Mouse (Mus musculus) liver, embryonic 15.5 days (tissue): ENCODE measurements around the gene Peli2. TPM values are rescaled to one million over a fixed set of nuclear protein-coding genes. Genes with fewer than 3 reads are reported as not detected.

Experiments used
- ATAC-seq: fragments of 200-750 bp; cut with Nextera tagmentation; 2 replicates; pipeline ENCODE4 v1.8.0; 2017; ENCODE audit warnings: moderate number of reproducible peaks, mild to moderate bottlenecking, moderate library complexity; ENCODE audit not compliant: insufficient read depth
- H3K27ac ChIP-seq: fragments of 300-500 bp; sonication (generic); replicated peaks from 2 replicates; pipeline ENCODE4 v1.5.1; 2015; ENCODE audit warnings: mild to moderate bottlenecking, inconsistent platforms
- H3K27me3 ChIP-seq: fragments of 300-500 bp; sonication (generic); 2 replicates; pipeline ENCODE4 v1.6.1; 2015; ENCODE audit warnings: mild to moderate bottlenecking, inconsistent platforms
- H3K36me3 ChIP-seq: fragments of 300-500 bp; sonication (generic); replicated peaks from 2 replicates; pipeline ENCODE4 v1.6.1; 2015; ENCODE audit warnings: moderate library complexity, mild to moderate bottlenecking, inconsistent platforms
- H3K4me1 ChIP-seq: fragments of 300-500 bp; sonication (generic); replicated peaks from 2 replicates; pipeline ENCODE4 v1.6.1; 2015; ENCODE audit warnings: inconsistent platforms
- H3K4me2 ChIP-seq: fragments of 300-500 bp; sonication (generic); 2 replicates; pipeline ENCODE4 v1.6.1; 2015; ENCODE audit warnings: moderate library complexity, mild to moderate bottlenecking, inconsistent platforms
- H3K4me3 ChIP-seq: fragments of 300-500 bp; sonication (generic); replicated peaks from 2 replicates; pipeline ENCODE4 v1.5.1; 2015; ENCODE audit warnings: mild to moderate bottlenecking, inconsistent platforms
- H3K9ac ChIP-seq: fragments of 300-500 bp; sonication (generic); 2 replicates; pipeline ENCODE4 v1.6.1; 2015; ENCODE audit warnings: moderate library complexity, mild to moderate bottlenecking, inconsistent platforms
- H3K9me3 ChIP-seq: fragments of 300-500 bp; sonication (generic); replicated peaks from 2 replicates; pipeline ENCODE4 v1.6.1; 2016; ENCODE audit warnings: inconsistent platforms
- WGBS: fragments of 180-500 bp; shearing (Covaris S2); methylation state at CpG from one replicate; pipeline ENCODE4 v1.1.7; 2015; ENCODE audit warnings: mixed read lengths; ENCODE audit not compliant: insufficient replicate concordance; 5-methylcytosine and 5-hydroxymethylcytosine counted together
- polyA plus RNA-seq: library from polyadenylated mRNA; unstranded; fragments of >200 nt; fragmentation: Nextera tagmentation; extraction: Ambion mirVana; gene quantifications from 2 replicates; pipeline ENCODE4 v1.2.1, GENCODE M21; 2015

Gene Peli2
- polyA plus RNA-seq, 1 experiment from 2014 or later = 1.1 TPM

DNA sequence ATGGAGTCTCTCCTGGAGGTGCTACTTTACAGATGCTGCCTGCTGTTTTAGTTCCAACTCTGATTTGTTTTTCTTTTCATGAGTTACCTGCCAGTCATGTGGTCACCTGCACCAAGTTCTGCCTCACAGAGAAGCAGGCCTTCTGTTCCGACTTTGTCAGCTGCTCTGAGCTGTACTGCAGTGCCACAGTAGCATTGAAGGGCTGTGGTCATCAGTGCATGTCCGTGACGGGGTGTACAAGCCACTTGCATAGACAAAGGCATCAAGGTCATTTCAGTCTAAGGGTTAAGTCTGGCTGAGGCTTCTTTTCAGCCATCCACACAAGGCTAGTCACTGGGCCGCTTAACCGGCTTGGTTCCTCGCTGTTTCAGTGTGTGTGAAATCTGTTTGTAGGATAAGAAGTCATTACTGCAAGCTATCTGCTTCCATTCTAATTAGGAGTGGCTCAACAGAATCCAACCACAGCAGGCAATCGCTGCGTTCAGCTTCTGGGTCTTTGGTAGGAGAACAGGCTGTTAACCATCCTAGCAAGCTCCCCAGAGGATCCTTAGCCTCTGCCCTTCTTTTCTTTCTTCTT is 7.1 kb downstream of the Peli2 start:
- WGBS = 59% methylated on average over 8 of the region's 8 CpGs
- ATAC-seq = no peak
- Histone ChIP-seq H3K4me2 (no peak overlapping the region), H3K27ac (no peak overlapping the region), H3K9ac (no peak overlapping the region), H3K9me3 (no peaks in the 10 kb centered on the region), H3K4me1 (peaks cover 22% of the 10 kb centered on the region), H3K4me3 (no peak overlapping the region), H3K36me3 (no peaks in the 10 kb centered on the region), H3K27me3 (peaks cover 10% of the 10 kb centered on the region)

DNA sequence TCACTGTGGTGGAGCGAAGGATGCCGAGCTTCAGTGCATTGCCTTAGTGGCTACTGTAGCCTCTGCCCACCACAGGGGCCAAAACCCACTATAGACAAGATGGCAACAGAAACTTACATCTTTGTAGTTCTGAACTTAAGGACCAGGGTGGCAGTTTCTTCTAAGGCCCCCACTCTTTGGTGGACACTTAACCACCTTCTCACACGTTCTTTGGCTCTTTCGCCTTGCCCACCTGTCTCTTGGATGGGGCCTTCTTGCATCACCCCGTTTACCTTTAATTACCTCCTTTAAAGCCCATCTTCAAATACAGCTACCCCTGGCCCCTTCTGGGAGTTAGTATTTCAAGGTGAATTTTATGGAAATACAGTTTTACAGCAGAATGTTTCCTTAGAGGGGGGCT is 8.1 kb downstream of the Peli2 start:
- Histone ChIP-seq H3K4me3 (no peak overlapping the region), H3K4me1 (peaks cover 27% of the 10 kb centered on the region), H3K9me3 (no peaks in the 10 kb centered on the region), H3K27ac (no peak overlapping the region), H3K4me2 (no peak overlapping the region), H3K36me3 (no peaks in the 10 kb centered on the region), H3K9ac (no peak overlapping the region), H3K27me3 (no peaks in the 10 kb centered on the region)
- WGBS = 75% methylated on average over 5 of the region's 5 CpGs
- no peak for ATAC-seq

DNA sequence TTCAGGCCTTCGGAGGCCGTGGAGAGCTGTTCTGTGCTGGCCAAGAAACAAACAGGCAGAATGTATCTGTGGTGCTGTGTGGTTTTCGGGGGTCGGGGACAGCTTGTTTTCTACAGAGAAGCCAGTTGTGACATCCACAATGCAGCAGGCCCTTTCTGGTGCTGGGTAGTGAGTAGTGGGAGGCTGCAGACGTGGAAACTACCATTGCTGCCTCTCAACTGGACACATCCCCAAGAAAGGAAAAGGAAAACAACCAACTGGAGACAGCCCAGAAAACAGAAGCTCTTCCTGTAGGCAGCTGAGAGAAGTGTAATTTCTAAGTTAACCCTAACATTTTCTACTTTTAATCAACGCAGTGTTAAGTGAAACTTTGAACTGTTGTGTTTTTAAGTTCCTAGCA is 9.4 kb downstream of the Peli2 start:
- 49% methylated on average over 6 of the region's 6 CpGs for WGBS
- Histone ChIP-seq H3K4me3 (no peak overlapping the region), H3K4me2 (no peak overlapping the region), H3K9me3 (no peaks in the 10 kb centered on the region), H3K36me3 (no peaks in the 10 kb centered on the region), H3K9ac (no peak overlapping the region), H3K4me1 (peaks cover 33% of the 10 kb centered on the region), H3K27me3 (no peaks in the 10 kb centered on the region), H3K27ac (no peak overlapping the region)
- no peak for ATAC-seq

DNA sequence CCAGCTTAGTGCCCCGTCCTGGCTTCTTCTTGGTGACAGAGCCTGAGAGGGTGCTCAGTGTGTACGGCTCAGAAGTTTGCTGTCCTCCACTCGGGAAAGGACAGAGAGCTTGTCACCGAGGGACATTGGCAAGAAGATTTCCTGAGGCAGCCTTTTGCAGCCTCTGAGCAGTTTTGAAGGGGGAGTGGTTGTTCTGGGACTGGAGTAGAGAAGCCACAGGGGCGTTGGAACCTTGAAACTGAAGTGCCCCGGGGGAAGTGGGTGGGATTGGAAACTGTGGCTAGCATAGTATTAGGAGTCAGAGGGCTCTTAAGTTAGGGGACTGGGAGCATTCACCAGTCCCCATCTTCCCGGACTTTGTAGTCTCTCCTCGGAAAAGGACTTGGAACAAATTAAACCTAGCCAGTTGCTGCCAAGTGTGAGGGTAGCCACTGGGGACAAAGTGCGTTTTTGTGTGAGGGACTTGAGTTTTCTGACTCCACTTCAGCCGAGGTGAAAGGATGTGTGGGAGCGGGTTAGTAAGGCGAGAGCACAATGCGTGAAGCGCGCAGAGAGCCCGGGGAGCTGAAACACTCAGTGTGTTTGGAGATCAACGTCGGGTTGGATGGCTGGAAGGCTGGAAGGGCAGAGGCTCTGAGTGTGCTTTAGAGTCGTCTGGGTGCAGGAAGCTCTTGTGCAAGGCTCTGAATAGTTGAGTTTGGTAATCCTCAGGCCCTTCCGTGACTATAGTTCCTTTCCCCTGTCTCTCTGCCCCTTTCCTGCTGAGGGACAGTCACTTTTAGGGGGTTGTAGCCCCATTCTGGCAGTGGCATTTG is 10.3 kb downstream of the Peli2 start:
- Histone ChIP-seq H3K27me3 (no peaks in the 10 kb centered on the region), H3K4me3 (no peak overlapping the region), H3K9me3 (no peaks in the 10 kb centered on the region), H3K27ac (peak overlapping the region; percentile 71), H3K4me2 (peak overlapping the region; percentile 30), H3K4me1 (peaks cover 41% of the 10 kb centered on the region), H3K36me3 (no peaks in the 10 kb centered on the region), H3K9ac (no peak overlapping the region)
- ATAC-seq = peak; percentile 39; the same call in 1 of the 2 replicates
- WGBS = 29% methylated on average over 20 of the region's 20 CpGs

DNA sequence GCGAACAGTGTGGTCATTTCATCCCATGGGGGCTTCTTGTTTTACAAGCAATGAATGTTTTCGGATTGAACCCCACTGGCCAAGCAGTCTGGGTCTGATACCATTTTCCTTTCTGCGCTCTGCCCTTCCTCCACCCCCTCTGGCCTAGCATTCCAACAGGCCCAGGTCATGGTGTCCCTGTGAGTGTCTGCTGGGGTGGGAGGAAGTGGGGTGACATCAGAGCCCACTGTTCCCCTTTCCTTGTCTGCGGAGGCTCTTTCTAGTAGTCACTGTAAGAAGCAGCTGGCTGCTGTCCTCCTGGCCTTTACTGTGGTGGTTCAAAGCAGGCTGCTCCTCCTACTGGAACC is 10.9 kb downstream of the Peli2 start:
- H3K27me3 ChIP-seq = no peaks in the 10 kb centered on the region
- ATAC-seq = peak; percentile 63
- H3K9me3 ChIP-seq = no peaks in the 10 kb centered on the region
- no peak overlapping the region for H3K4me3 ChIP-seq
- H3K9ac ChIP-seq = no peak overlapping the region
- H3K4me2 ChIP-seq = 0 out of 2 replicates have a peak overlapping the region, but pooled peaks have one; percentile 7
- 38% methylated on average over 4 of the region's 4 CpGs for WGBS
- peak overlapping the region; percentile 71 for H3K27ac ChIP-seq
- H3K4me1 ChIP-seq = peaks cover 43% of the 10 kb centered on the region
- H3K36me3 ChIP-seq = no peaks in the 10 kb centered on the region

DNA sequence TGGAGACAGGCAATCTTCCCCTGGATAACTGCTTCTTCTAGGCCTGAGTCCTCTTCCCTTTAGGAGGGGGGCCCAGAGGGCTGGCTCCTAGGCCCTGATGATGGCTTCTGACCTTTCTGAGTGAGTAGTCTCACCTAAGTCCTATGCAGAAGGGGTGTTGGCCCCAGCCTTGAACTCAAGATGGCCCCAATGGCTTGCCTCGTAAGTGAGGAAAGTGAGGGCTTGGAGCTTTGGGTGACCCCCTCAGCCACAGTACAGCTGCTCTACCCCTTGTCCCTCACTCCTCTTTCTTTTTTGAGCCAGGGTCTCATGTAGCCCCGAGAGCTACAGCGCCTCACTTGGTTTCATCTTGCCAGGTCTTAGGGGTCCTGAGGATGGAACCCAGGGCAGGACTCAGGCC is 11.6 kb downstream of the Peli2 start:
- H3K9ac ChIP-seq = no peak overlapping the region
- no peaks in the 10 kb centered on the region for H3K27me3 ChIP-seq
- H3K4me3 ChIP-seq = no peak overlapping the region
- H3K9me3 ChIP-seq = no peaks in the 10 kb centered on the region
- 62% methylated on average over 3 of the region's 3 CpGs for WGBS
- no peak for ATAC-seq
- H3K27ac ChIP-seq = no peak overlapping the region
- no peaks in the 10 kb centered on the region for H3K36me3 ChIP-seq
- no peak overlapping the region for H3K4me2 ChIP-seq
- peaks cover 43% of the 10 kb centered on the region for H3K4me1 ChIP-seq

DNA sequence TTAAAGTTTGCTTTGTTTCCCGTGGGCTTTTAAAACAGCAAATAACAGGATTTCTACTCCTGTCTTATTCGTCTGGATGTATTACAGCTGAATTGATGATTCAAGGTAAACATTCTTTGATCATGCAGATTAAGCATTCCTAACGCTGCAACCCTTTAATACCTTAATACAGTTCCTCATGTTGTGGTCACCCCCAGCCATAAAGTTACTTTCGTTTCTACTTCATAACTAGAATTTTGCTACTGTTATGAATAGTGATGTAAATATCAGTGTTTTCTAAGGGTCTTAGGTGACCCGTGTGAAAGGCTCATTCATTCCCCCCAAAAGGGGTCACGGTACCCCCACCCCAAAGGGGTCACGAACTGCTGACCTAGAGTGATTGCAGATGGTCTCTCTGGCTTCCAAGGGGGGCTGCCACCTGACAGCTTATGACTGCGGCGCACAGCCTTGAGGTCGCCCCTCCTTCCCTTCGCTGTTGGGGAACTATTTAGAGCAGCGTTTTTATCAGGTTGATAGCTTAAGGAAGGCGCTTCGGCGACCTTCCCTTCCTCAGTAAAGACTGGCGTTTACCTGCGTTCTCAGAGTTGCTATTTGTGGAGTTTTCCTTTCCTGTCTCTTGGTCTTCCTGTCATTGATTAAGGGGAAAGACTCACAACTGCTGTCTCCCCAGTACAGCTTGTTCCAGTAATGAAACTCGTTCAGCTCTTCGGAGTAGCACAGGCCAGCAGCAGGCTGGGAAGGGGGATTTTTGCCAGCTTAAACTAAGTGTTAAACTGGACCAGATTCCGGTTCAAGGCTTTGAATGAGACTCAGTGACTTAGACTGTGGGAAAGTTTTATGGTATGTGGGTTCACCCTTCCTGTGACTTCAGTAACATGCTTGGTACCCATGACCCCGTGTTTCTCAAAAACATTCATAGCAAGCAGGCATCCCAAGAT is 12.5 kb downstream of the Peli2 start:
- H3K9ac ChIP-seq = no peak overlapping the region
- no peaks in the 10 kb centered on the region for H3K36me3 ChIP-seq
- H3K9me3 ChIP-seq = no peaks in the 10 kb centered on the region
- WGBS = 9% methylated on average over 21 of the region's 21 CpGs
- peak overlapping the region; percentile 44 for H3K4me2 ChIP-seq
- peaks cover 43% of the 10 kb centered on the region for H3K4me1 ChIP-seq
- H3K4me3 ChIP-seq = 0 out of 2 replicates have a peak overlapping the region, but pooled peaks have one; percentile 0
- no peaks in the 10 kb centered on the region for H3K27me3 ChIP-seq
- ATAC-seq = no peak
- no peak overlapping the region; the same call in 1 of the 2 replicates for H3K27ac ChIP-seq

DNA sequence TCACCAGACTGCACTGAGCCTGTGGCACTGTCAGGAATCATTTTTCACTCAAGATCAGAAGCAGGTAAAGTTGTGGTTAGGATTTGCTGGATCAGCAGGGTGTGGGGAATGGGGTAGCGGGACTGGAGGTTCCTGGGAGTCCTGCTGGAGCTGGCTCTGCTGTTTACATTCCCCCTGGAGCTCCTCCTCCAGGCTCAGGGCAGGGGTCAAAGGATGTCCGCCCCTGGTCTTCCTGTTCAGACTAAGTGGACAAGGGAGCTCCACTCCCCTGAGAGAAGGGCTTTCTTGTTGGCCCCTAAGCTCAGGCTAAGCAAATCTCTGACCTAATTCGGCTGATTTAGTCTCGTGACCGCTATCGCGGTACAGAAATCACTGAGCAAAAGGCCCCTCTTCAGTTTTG is 13.7 kb downstream of the Peli2 start:
- Histone ChIP-seq H3K4me1 (peaks cover 43% of the 10 kb centered on the region), H3K9me3 (no peaks in the 10 kb centered on the region), H3K36me3 (no peaks in the 10 kb centered on the region), H3K27me3 (no peaks in the 10 kb centered on the region), H3K27ac (peak overlapping the region; percentile 51), H3K4me3 (no peak overlapping the region), H3K4me2 (peak overlapping the region; percentile 44), H3K9ac (no peak overlapping the region)
- ATAC-seq = peak; percentile 57
- WGBS = 56% methylated on average over 7 of the region's 7 CpGs

DNA sequence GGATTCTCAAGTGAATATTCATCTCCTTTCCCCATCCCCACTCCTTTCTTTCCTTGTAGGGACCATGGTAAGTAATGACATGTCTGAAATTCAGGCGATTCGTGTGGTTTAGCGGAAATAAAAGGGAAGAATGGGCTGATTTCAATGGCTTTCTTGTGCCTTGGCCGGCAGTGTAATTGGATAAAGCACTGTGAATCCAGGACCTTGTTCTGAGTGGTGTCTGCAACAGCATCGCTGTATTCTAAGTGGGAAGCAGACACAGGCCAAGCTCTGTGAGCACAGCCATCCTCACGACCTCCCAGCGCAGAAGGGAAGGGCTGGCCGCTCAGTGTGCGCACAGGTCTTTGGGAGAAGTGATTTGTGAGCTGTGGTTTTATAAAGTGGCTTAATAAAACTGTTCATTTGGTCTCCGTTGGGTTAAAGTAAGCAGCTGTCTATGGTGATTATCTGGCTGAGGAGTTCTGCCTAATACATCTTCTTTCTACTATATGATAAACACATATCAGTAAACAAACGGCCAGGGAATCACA is 15.3 kb downstream of the Peli2 start:
- 53% methylated on average over 11 of the region's 11 CpGs for WGBS
- no peak for ATAC-seq
- Histone ChIP-seq H3K9ac (no peak overlapping the region), H3K27ac (no peak overlapping the region), H3K4me2 (no peak overlapping the region), H3K4me3 (no peak overlapping the region), H3K36me3 (no peaks in the 10 kb centered on the region), H3K9me3 (no peaks in the 10 kb centered on the region), H3K27me3 (no peaks in the 10 kb centered on the region), H3K4me1 (peaks cover 39% of the 10 kb centered on the region)

DNA sequence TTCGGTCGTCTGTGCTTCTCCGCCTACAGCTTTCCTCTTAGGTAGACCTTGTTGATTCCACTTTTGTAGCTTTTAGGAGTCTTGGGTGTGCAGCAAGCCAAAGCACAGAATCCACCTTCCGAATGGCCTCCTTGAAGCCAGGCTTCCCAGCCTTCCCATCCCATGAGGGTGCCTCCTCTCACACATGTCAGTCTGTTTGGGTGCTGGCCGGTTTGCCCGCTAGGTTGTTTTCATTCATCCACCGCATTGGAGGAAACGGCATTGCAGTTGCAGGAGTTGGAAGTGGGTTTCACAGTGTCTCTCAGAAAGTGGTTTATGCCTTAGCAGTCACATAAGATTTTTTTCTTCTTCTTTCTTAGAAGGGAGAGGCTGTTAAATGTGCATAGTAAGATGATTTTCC is 17.1 kb downstream of the Peli2 start:
- Histone ChIP-seq H3K9me3 (no peaks in the 10 kb centered on the region), H3K4me3 (no peak overlapping the region), H3K36me3 (no peaks in the 10 kb centered on the region), H3K4me1 (peaks cover 22% of the 10 kb centered on the region), H3K9ac (no peak overlapping the region), H3K27me3 (no peaks in the 10 kb centered on the region), H3K4me2 (no peak overlapping the region), H3K27ac (no peak overlapping the region)
- 33% methylated on average over 8 of the region's 8 CpGs for WGBS
- ATAC-seq = no peak

DNA sequence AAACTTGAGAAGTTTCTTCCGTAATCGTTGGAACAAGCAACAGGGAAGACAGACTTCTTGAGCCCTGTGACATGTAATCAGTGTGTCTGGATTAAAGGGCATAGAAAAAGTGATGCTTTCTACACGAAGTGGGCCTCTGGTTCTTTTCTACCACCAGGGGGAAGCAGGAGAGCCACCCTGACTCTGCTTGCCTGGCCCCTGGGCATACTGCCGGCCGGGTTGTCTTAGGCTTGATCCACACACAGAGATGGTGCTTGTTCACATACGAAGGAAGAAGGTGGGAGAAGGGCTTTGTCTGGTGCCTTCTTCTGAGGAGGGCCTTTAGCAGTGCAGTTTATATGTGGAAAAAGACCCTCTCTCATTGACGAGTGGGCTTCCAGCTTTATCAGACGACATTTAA is 17.5 kb downstream of the Peli2 start:
- H3K36me3 ChIP-seq = no peaks in the 10 kb centered on the region
- H3K4me3 ChIP-seq = no peak overlapping the region
- H3K9ac ChIP-seq = no peak overlapping the region
- WGBS = 36% methylated on average over 8 of the region's 8 CpGs
- no peak overlapping the region for H3K4me2 ChIP-seq
- no peaks in the 10 kb centered on the region for H3K9me3 ChIP-seq
- H3K27ac ChIP-seq = no peak overlapping the region
- peaks cover 22% of the 10 kb centered on the region for H3K4me1 ChIP-seq
- H3K27me3 ChIP-seq = no peaks in the 10 kb centered on the region
- no peak for ATAC-seq
